In genomic region chr8:120724816-120725575, GRCm38 (mm10) we compare ENCODE assay signal across 10 mouse cellular contexts. TPM values are rescaled to one million over a fixed set of nuclear protein-coding genes. Genes with fewer than 3 reads are reported as not detected.
A peak's percentile ranks its signal among the peaks of the same experiment; 100 is the strongest.
DNase-seq lines count a peak whose midpoint lies in the region; TF ChIP-seq lines count a peak whose summit lies in the region.
"Had no signal": no experiment of that assay in that cellular context is flagged by ENCODE, and none has a peak within 500 bp of the region (broad histone marks: within the 10 kb centered on the region; RNA-seq: fewer than 3 reads in every experiment).

No protein-coding gene starts in this region.

- peaks cover 14% of the 10 kb centered on the region for H3K4me1 ChIP-seq in bone marrow macrophage, adult 2 months (ENCODE audit: control insufficient read depth, insufficient read depth, low read length)
- H3K4me1 ChIP-seq: limb, embryonic 15.5 days; midbrain, embryonic 10.5 days had no signal

- 41% methylated on average over 16 of the region's 17 CpGs for WGBS in macrophage (ENCODE audit: missing documents)

- 0 out of 2 replicates have a peak overlapping the region, but pooled peaks have one; percentile 20 for H3K27ac ChIP-seq in bone marrow macrophage, adult 2 months (ENCODE audit: insufficient read depth, low read depth, low read length)
- peak overlapping the region; percentile 40 for H3K27ac ChIP-seq in macrophage
- H3K27ac ChIP-seq: limb, embryonic 15.5 days; midbrain, embryonic 10.5 days had no signal

- H3K4me3 ChIP-seq in bone marrow macrophage, adult 2 months (ENCODE audit: insufficient read depth, low read length): no peak overlapping the region
- no peak overlapping the region for H3K4me3 ChIP-seq in macrophage (ENCODE audit: inconsistent target)
- H3K4me3 ChIP-seq: limb, embryonic 15.5 days; midbrain, embryonic 10.5 days had no signal

- DNase-seq in CD4-positive, CD25-positive, alpha-beta regulatory T cell, adult 2 months (ENCODE audit: low read depth, low spot score): peak; percentile 52
- DNase-seq in thymus, adult 18-20 months: peak; percentile 40 to 61
- DNase-seq in testis, postnatal 10 days (ENCODE audit: low spot score): no peak
- no peak for DNase-seq in left cerebral cortex, postnatal 10 days (ENCODE audit: extremely low spot score in 1 of 2, low spot score in 2 of 2)
- no peak for DNase-seq in cerebellum, postnatal 36 days

- TF ChIP-seq CTCF in bone marrow macrophage, adult 2 months (IDR thresholded peaks at IDR 0.05; ENCODE audit: low read depth, low read length): no peak

- TF ChIP-seq POLR2A in bone marrow macrophage, adult 2 months (IDR thresholded peaks at IDR 0.05; ENCODE audit: borderline replicate concordance, low read depth, low read length): no peak

- intact Hi-C loops in left cerebral cortex, postnatal 10 days (cut with DNase I): no loop called here

- H3K79me2 ChIP-seq in macrophage (ENCODE audit: inconsistent target): no peaks in the 10 kb centered on the region

- no peaks in the 10 kb centered on the region for H3K36me3 ChIP-seq in macrophage (ENCODE audit: inconsistent target)
- H3K36me3 ChIP-seq: limb, embryonic 15.5 days; midbrain, embryonic 10.5 days had no signal

RNA-seq across cellular contexts. Expression of gene Irf8, which starts 11.2 kb away (rescaled TPM):
- polyA plus RNA-seq in bone marrow macrophage, adult 2 months (2012; ENCODE audit: insufficient read depth, insufficient read length, missing spikeins): 157 and 163 TPM in 2 replicates
- total RNA-seq in macrophage (2018; cell fraction: chromatin; rRNA removed): 1,000 to 10,000 TPM in 1 of 26 experiments, 100 to 1,000 TPM in 20, 10 to 100 TPM in 5; 46.2 to 1,418 (median 239) TPM
- 100 to 1,000 TPM in 24 of 26 experiments, 10 to 100 TPM in 2; 97.5 to 257 (median 185) TPM for total RNA-seq in macrophage (2018; cell fraction: cytosol; rRNA removed)
- total RNA-seq in macrophage (2018; cell fraction: nucleus; rRNA removed): 1,000 to 10,000 TPM in 1 of 26 experiments, 100 to 1,000 TPM in 19, 10 to 100 TPM in 6; 76.1 to 1,152 (median 159) TPM
- polyA plus RNA-seq in macrophage (2018): 116 to 212 TPM (median 193 TPM) in 3 replicates
- 1 to 10 TPM; 3.7 to 4.5 TPM for total RNA-seq in left cerebral cortex, postnatal 10 days (2021)

RNA-seq across cellular contexts. Expression of gene Emc8, which starts 56.6 kb away (rescaled TPM):
- polyA plus RNA-seq in bone marrow macrophage, adult 2 months (2012; ENCODE audit: insufficient read depth, insufficient read length, missing spikeins): 56.5 and 61.3 TPM in 2 replicates
- total RNA-seq in macrophage (2018; cell fraction: chromatin; rRNA removed): 10 to 100 TPM in 17 of 26 experiments, 1 to 10 TPM in 9; 4.1 to 37.4 (median 12.2) TPM
- 10 to 100 TPM; 27.5 to 49.4 (median 37.6) TPM for total RNA-seq in macrophage (2018; cell fraction: cytosol; rRNA removed)
- 10 to 100 TPM in 16 of 26 experiments, 1 to 10 TPM in 10; 5.8 to 26.6 (median 11.3) TPM for total RNA-seq in macrophage (2018; cell fraction: nucleus; rRNA removed)
- polyA plus RNA-seq in macrophage (2018): 30.6 to 41.0 TPM (median 40.7 TPM) in 3 replicates
- total RNA-seq in left cerebral cortex, postnatal 10 days (2021): 10 to 100 TPM; 66.6 to 72.9 TPM

RNA-seq across cellular contexts. Expression of gene Cox4i1, which starts 57.0 kb away (rescaled TPM):
- polyA plus RNA-seq in bone marrow macrophage, adult 2 months (2012; ENCODE audit: insufficient read depth, insufficient read length, missing spikeins): 607 and 651 TPM in 2 replicates
- 100 to 1,000 TPM in 5 of 26 experiments, 10 to 100 TPM in 21; 43.1 to 125 (median 79.7) TPM for total RNA-seq in macrophage (2018; cell fraction: chromatin; rRNA removed)
- 1,000 to 10,000 TPM in 1 of 26 experiments, 100 to 1,000 TPM in 25; 586 to 1,058 (median 761) TPM for total RNA-seq in macrophage (2018; cell fraction: cytosol; rRNA removed)
- total RNA-seq in macrophage (2018; cell fraction: nucleus; rRNA removed): 100 to 1,000 TPM; 140 to 293 (median 184) TPM
- 521 to 775 TPM (median 707 TPM) in 3 replicates for polyA plus RNA-seq in macrophage (2018)
- 1,000 to 10,000 TPM; 1,012 to 1,017 TPM for total RNA-seq in left cerebral cortex, postnatal 10 days (2021)

RNA-seq across cellular contexts. Expression of gene Gm27021, which starts 57.1 kb away (rescaled TPM):
- polyA plus RNA-seq in bone marrow macrophage, adult 2 months (2012; ENCODE audit: insufficient read depth, insufficient read length, missing spikeins): not detected in 2 replicates
- not detected for total RNA-seq in macrophage (2018; cell fraction: chromatin; rRNA removed)
- 1 to 10 TPM in 7 of 26 experiments, under 1 TPM in 15, not detected in 4; 0.18 to 1.7 (median 0.68) TPM for total RNA-seq in macrophage (2018; cell fraction: cytosol; rRNA removed)
- 1 to 10 TPM in 1 of 26 experiments, under 1 TPM in 1, not detected in 24; 0.89 to 1.1 TPM for total RNA-seq in macrophage (2018; cell fraction: nucleus; rRNA removed)
- polyA plus RNA-seq in macrophage (2018): 0.76 to 0.96 TPM in 2 of 3 replicates, not detected in the other
- total RNA-seq in left cerebral cortex, postnatal 10 days (2021): under 1 TPM in 1 of 2 experiments, not detected in 1; 0.66 TPM
- total RNA-seq: heart, adult 18-20 months had no signal

Comparison
In these comparisons a context has a peak if more than half of its experiments do, and no peak if none do; other contexts are left out.
1. DNase-seq: peak in CD4-positive, CD25-positive, alpha-beta regulatory T cell, adult 2 months (single experiment) and thymus, adult 18-20 months (2 of 2); none in testis, postnatal 10 days (single experiment), left cerebral cortex, postnatal 10 days (0 of 2) and cerebellum, postnatal 36 days (0 of 2).